Mouse (Mus musculus) kidney, postnatal 4 days (tissue): ENCODE results near the gene Rft1.

Experiments used
- DNase-seq, 2 experiments: peaks; one replicate each; pipeline ENCODE4 v3.0.0; 2021; ENCODE audit warnings: mixed read lengths in 2 of 2

Gene Rft1

GRCm38 (mm10) chr14:30735810-30736209, 81.7 kb downstream of the Rft1 start:
- DNase-seq = peak; percentile 17 to 32

- DNase-seq = no peak
These were observed 82.3 kb downstream of the Rft1 start for GRCm38 (mm10) chr14:30736413-30736812.
